Mouse (Mus musculus): ENCODE measurements around the gene Fscn2.

DNA sequence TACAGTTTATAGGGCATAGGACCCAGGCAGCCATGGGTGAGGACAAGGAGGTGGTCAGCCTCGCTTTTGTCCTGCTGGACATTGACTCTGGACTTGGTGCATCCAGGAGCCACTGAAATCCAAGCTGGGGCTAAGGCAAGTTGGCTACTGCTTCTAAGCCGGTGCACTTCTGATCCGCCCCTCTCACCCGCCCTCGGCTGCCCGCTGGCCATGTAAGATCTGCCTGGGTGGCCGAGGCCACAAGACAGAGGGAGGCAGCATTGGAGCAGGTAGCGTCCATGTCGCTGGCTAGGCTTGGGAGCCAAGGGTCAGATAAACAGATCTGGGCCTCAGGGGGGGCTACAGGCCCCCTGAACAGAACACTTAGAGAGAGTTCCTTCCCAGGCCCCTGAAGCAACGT is at the start of gene Fscn2:
- TF ChIP-seq CTCF (IDR thresholded peaks at IDR 0.05; ENCODE audit: control insufficient read depth, insufficient read depth, low read length) (no peak), POLR2A (IDR thresholded peaks at IDR 0.05; ENCODE audit: borderline replicate concordance, control insufficient read depth, low read depth, low read length) (no peak)

All from bone marrow, adult 2 months (tissue).